Mouse (Mus musculus) lung, postnatal 0 days (tissue): ENCODE results near the gene Slc35e1.

ENCODE experiments used
- CTCF ChIP-seq: IDR thresholded peaks from 2 replicates; pipeline ENCODE4 v1.5.1; 2016; ENCODE audit warnings: antibody characterized with exemption, mild to moderate bottlenecking
- EP300 ChIP-seq: IDR thresholded peaks from 2 replicates; pipeline ENCODE4 v1.6.1; 2016; ENCODE audit warnings: antibody characterized with exemption, mild to moderate bottlenecking, control low read depth

GRCm38 (mm10) chr8:72497911-72498310 is 5.5 kb upstream of the Slc35e1 start:
- TF ChIP-seq CTCF, result no peak
- TF ChIP-seq EP300, result no peak
